In genomic region chr11:120258896-120259689, GRCm38 (mm10) we compare ENCODE assay signal across 9 mouse cellular contexts. TPM values are rescaled to one million over a fixed set of nuclear protein-coding genes. Genes with fewer than 3 reads are reported as not detected.
A peak's percentile ranks its signal among the peaks of the same experiment; 100 is the strongest.
DNase-seq lines count a peak whose midpoint lies in the region; ATAC-seq lines count a peak whose summit lies in the region.
"Had no signal": no experiment of that assay in that cellular context is flagged by ENCODE, and none has a peak within 500 bp of the region (broad histone marks: within the 10 kb centered on the region; RNA-seq: fewer than 3 reads in every experiment).

No protein-coding gene starts in this region.

- peak overlapping the region; percentile 46; the same call in 1 of the 2 replicates for H3K27ac ChIP-seq in hindbrain, embryonic 10.5 days
- no peak overlapping the region for H3K27ac ChIP-seq in hindbrain, embryonic 16.5 days (ENCODE audit: low read depth, low read length)
- peak overlapping the region; percentile 36 for H3K27ac ChIP-seq in limb, embryonic 11.5 days (replicated peaks; ENCODE audit: low read depth, low read length)

- H3K36me3 ChIP-seq in hindbrain, embryonic 10.5 days = peaks cover 70% of the 10 kb centered on the region
- H3K36me3 ChIP-seq in hindbrain, embryonic 16.5 days (ENCODE audit: control insufficient read depth, insufficient read depth, low read length) = no peaks in the 10 kb centered on the region
- H3K36me3 ChIP-seq in limb, embryonic 11.5 days (ENCODE audit: control insufficient read depth, insufficient read depth, low read length) = peaks cover 4% of the 10 kb centered on the region

- ATAC-seq in hindbrain, embryonic 16.5 days = no peak
- ATAC-seq in limb, embryonic 11.5 days (ENCODE audit: insufficient number of reproducible peaks, low FRiP score, low TSS enrichment, low read depth) = peak; percentile 66

- H3K27me3 ChIP-seq in hindbrain, embryonic 10.5 days (ENCODE audit: insufficient read depth, poor library complexity, severe bottlenecking) = no peaks in the 10 kb centered on the region
- 0 out of 2 replicates have a peak, but pooled peaks cover 2% of the 10 kb centered on the region for H3K27me3 ChIP-seq in hindbrain, embryonic 16.5 days (replicated peaks; ENCODE audit: control insufficient read depth, insufficient read depth, low read length)
- no peaks in the 10 kb centered on the region for H3K27me3 ChIP-seq in limb, embryonic 11.5 days (ENCODE audit: control insufficient read depth, insufficient read depth, low read length)

- no peak overlapping the region for H3K4me2 ChIP-seq in hindbrain, embryonic 16.5 days (ENCODE audit: low read length)
- no peak overlapping the region for H3K4me2 ChIP-seq in limb, embryonic 11.5 days (ENCODE audit: low read depth, severe bottlenecking)

- no peaks in the 10 kb centered on the region for H3K9me3 ChIP-seq in hindbrain, embryonic 10.5 days
- no peaks in the 10 kb centered on the region for H3K9me3 ChIP-seq in hindbrain, embryonic 16.5 days (ENCODE audit: control insufficient read depth, low read length)
- H3K9me3 ChIP-seq in limb, embryonic 11.5 days (ENCODE audit: control insufficient read depth, low read length) = no peaks in the 10 kb centered on the region

- H3K4me3 ChIP-seq in hindbrain, embryonic 10.5 days = no peak overlapping the region
- no peak overlapping the region for H3K4me3 ChIP-seq in hindbrain, embryonic 16.5 days (ENCODE audit: low read length)
- no peak overlapping the region for H3K4me3 ChIP-seq in limb, embryonic 11.5 days (ENCODE audit: low read depth, low read length)

- H3K4me1 ChIP-seq in hindbrain, embryonic 10.5 days (replicated peaks) = peaks cover 100% of the 10 kb centered on the region
- H3K4me1 ChIP-seq in hindbrain, embryonic 16.5 days (ENCODE audit: control insufficient read depth, insufficient read depth, low read depth, low read length) = peaks cover 89% of the 10 kb centered on the region
- H3K4me1 ChIP-seq in limb, embryonic 11.5 days (ENCODE audit: control insufficient read depth, insufficient read depth, low read length) = peaks cover 89% of the 10 kb centered on the region

- WGBS in hindbrain, embryonic 10.5 days = 66% methylated on average over 12 of the region's 12 CpGs
- 71% methylated on average over 12 of the region's 12 CpGs for WGBS in hindbrain, embryonic 16.5 days
- WGBS in limb, embryonic 11.5 days = 22% methylated on average over 12 of the region's 12 CpGs

- no peak overlapping the region for H3K9ac ChIP-seq in hindbrain, embryonic 16.5 days (ENCODE audit: low read depth, low read length)
- no peak overlapping the region for H3K9ac ChIP-seq in limb, embryonic 11.5 days (ENCODE audit: low read length)

- peak; percentile 46 for DNase-seq in hindbrain, embryonic 10.5 days (ENCODE audit: low spot score)
- peak; percentile 71 for DNase-seq in 3T3-L1 (ENCODE audit: low read depth, low spot score)
- peak; percentile 60 for DNase-seq in embryo, embryonic 10.5 days (ENCODE audit: low spot score)
- peak; percentile 84 for DNase-seq in limb, embryonic 11.5 days (ENCODE audit: low spot score)
- no peak for DNase-seq in adrenal gland, adult 18-20 months (ENCODE audit: low spot score in 2 of 2)
- no peak for DNase-seq in gastrocnemius, postnatal 4 days (ENCODE audit: low spot score in 2 of 2)
- DNase-seq in thymus, postnatal 0 days (ENCODE audit: low spot score) = no peak
- DNase-seq: gastrocnemius, postnatal 36 days had no signal

RNA-seq across cellular contexts. Expression of gene Bahcc1, which starts 26.3 kb away (rescaled TPM):
- polyA plus RNA-seq in hindbrain, embryonic 10.5 days (2016; fragmentation: Nextera tagmentation; extraction: Ambion mirVana) = 17.0 and 18.8 TPM in 2 replicates
- polyA plus RNA-seq in hindbrain, embryonic 16.5 days (2015; fragmentation: Nextera tagmentation; extraction: Ambion mirVana) = 7.8 and 9.7 TPM in 2 replicates
- polyA plus RNA-seq in limb, embryonic 11.5 days (2014; fragmentation: Nextera tagmentation; extraction: Ambion mirVana) = 24.9 and 27.6 TPM in 2 replicates
- total RNA-seq in adrenal gland, adult 18-20 months (2021) = 1 to 10 TPM; 7.8 to 8.9 TPM
- 10 to 100 TPM; 13.6 to 15.1 TPM for total RNA-seq in gastrocnemius, postnatal 4 days (2021)
- polyA plus RNA-seq in thymus, postnatal 0 days (2015; fragmentation: Nextera tagmentation; extraction: Ambion mirVana) = 3.3 and 4.6 TPM in 2 replicates

Comparison
In these comparisons a context has a peak if more than half of its experiments do, and no peak if none do; other contexts are left out.
1. DNase-seq: peak in hindbrain, embryonic 10.5 days (single experiment), 3T3-L1 (single experiment), embryo, embryonic 10.5 days (single experiment) and limb, embryonic 11.5 days (single experiment); none in adrenal gland, adult 18-20 months (0 of 2), gastrocnemius, postnatal 4 days (0 of 2) and thymus, postnatal 0 days (single experiment).